Mouse (Mus musculus): ENCODE data around the gene Zbtb37. TPM values are rescaled to one million over a fixed set of nuclear protein-coding genes. Genes with fewer than 3 reads are reported as not detected.

Zbtb37 gene
- polyA plus RNA-seq, 1 experiment = not detected

DNA sequence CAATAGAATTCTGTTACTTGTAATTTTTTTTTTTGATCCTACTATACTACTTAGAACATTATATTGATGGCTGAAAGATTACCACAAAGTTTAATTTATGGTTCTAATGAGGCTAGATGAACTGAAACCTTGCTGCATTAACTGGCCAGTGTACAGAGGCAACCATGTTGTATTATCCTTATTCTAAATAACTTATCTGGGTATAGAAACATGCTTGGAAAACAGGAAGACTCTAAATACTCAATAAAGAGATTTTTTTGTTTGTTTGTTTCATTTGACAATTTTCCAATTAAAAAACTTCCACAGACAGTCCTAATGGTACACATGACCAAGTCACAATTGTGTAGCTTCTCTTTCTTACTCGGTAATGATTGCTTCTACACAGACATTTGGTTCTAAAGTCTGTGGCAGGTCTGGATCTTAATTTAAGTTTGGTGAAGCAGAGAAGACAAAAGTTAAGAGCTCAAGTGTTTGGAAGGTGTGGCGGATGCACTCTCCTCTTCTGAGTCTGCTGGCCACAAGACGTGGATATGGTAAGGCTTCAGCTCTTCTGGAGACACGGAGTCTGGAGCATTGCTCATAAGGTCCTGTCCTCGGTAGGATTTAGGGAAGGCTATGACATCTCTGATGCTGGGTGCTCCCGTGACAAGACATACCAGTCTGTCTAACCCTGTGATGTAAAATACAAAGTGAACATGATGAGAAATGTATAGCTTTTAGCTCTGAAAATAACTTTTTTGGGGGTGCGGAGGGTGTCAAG is 6.8 kb upstream of the Zbtb37 start:
- Histone ChIP-seq H3K27me3 (ENCODE audit: control insufficient read depth) (no peaks in the 10 kb centered on the region), H3K4me3 (replicated peaks) (no peak overlapping the region), H3K9me3 (ENCODE audit: control insufficient read depth, low read length) (no peaks in the 10 kb centered on the region), H3K4me1 (ENCODE audit: control insufficient read depth) (peaks cover 30% of the 10 kb centered on the region), H3K36me3 (ENCODE audit: control insufficient read depth) (peaks cover 96% of the 10 kb centered on the region)
- TF ChIP-seq GATA1 (IDR thresholded peaks at IDR 0.05; ENCODE audit: low read length) (no peak), TAL1 (IDR thresholded peaks at IDR 0.05; ENCODE audit: low read length) (no peak)

- H3K36me3 ChIP-seq (ENCODE audit: control insufficient read depth) = peaks cover 96% of the 10 kb centered on the region
- no peaks in the 10 kb centered on the region for H3K9me3 ChIP-seq (ENCODE audit: control insufficient read depth, low read length)
- H3K27me3 ChIP-seq (ENCODE audit: control insufficient read depth) = no peaks in the 10 kb centered on the region
- H3K4me3 ChIP-seq (replicated peaks) = no peak overlapping the region
- TF ChIP-seq GATA1 (IDR thresholded peaks at IDR 0.05; ENCODE audit: low read length) = no peak
- TF ChIP-seq TAL1 (IDR thresholded peaks at IDR 0.05; ENCODE audit: low read length) = no peak
- H3K4me1 ChIP-seq (ENCODE audit: control insufficient read depth) = peaks cover 35% of the 10 kb centered on the region
Observed at GRCm38 (mm10) chr1:161040855-161041254, 6.2 kb upstream of the Zbtb37 start.

- TF ChIP-seq GATA1 (IDR thresholded peaks at IDR 0.05; ENCODE audit: low read length) (no peak), TAL1 (IDR thresholded peaks at IDR 0.05; ENCODE audit: low read length) (no peak)
- H3K36me3 ChIP-seq (ENCODE audit: control insufficient read depth) = peaks cover 96% of the 10 kb centered on the region
Observed at GRCm38 (mm10) chr1:161040426-161040770, 5.7 kb upstream of the Zbtb37 start.

GRCm38 (mm10) chr1:161039741-161040425 is 5.2 kb upstream of the Zbtb37 start:
- no peak for TF ChIP-seq TAL1 (IDR thresholded peaks at IDR 0.05; ENCODE audit: low read length)
- no peak for TF ChIP-seq GATA1 (IDR thresholded peaks at IDR 0.05; ENCODE audit: low read length)

More at GRCm38 (mm10) chr1:161040426-161040770, 5.7 kb upstream of the Zbtb37 start:
- Histone ChIP-seq H3K4me3 (replicated peaks) (no peak overlapping the region), H3K4me1 (ENCODE audit: control insufficient read depth) (peaks cover 38% of the 10 kb centered on the region), H3K27me3 (ENCODE audit: control insufficient read depth) (no peaks in the 10 kb centered on the region), H3K9me3 (ENCODE audit: control insufficient read depth, low read length) (no peaks in the 10 kb centered on the region)

DNA sequence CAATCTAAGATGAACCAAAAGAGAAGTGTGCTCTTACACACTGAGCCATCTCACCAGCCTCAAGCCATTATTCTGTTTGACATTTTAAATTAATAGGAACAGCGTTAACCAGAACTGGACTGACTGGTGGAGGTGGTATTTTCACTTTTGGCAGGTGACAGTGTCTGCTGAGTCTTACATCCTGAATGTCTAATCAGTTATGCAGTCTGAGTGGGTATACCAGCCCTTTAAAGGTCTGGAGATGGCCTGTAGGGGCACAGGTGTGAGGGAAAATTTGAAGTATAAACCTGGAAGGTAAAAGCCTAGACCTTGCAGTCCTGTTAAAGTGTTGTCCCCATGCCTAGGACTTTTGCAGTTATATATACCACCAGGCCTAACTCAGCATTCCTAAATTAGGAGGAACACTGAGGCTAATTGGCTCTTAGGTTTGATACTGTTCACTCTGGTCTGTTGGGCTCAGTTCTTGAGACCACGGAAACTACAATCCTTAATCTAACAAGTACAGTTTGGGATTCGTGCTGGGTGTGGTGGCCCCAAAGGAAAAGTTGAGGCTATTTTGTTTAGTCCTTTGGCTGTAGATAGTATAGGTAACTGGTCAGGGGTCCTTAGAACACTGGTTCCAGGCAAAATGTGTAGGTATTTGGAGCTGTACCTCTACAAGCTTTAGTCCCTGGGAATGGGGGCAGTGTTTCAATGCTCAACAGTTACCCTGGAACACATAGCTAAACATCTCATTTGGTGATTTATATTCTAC is 4.5 kb upstream of the Zbtb37 start:
- Histone ChIP-seq H3K4me1 (ENCODE audit: control insufficient read depth) (peaks cover 46% of the 10 kb centered on the region), H3K27me3 (ENCODE audit: control insufficient read depth) (no peaks in the 10 kb centered on the region), H3K9me3 (ENCODE audit: control insufficient read depth, low read length) (no peaks in the 10 kb centered on the region), H3K4me3 (replicated peaks) (no peak overlapping the region), H3K36me3 (ENCODE audit: control insufficient read depth) (peaks cover 88% of the 10 kb centered on the region)
- TF ChIP-seq GATA1 (IDR thresholded peaks at IDR 0.05; ENCODE audit: low read length) (no peak), TAL1 (IDR thresholded peaks at IDR 0.05; ENCODE audit: low read length) (no peak)

More at GRCm38 (mm10) chr1:161039741-161040425, 5.2 kb upstream of the Zbtb37 start:
- Histone ChIP-seq H3K9me3 (ENCODE audit: control insufficient read depth, low read length) (no peaks in the 10 kb centered on the region), H3K4me3 (replicated peaks) (no peak overlapping the region), H3K4me1 (ENCODE audit: control insufficient read depth) (peaks cover 41% of the 10 kb centered on the region), H3K36me3 (ENCODE audit: control insufficient read depth) (peaks cover 94% of the 10 kb centered on the region), H3K27me3 (ENCODE audit: control insufficient read depth) (no peaks in the 10 kb centered on the region)

DNA sequence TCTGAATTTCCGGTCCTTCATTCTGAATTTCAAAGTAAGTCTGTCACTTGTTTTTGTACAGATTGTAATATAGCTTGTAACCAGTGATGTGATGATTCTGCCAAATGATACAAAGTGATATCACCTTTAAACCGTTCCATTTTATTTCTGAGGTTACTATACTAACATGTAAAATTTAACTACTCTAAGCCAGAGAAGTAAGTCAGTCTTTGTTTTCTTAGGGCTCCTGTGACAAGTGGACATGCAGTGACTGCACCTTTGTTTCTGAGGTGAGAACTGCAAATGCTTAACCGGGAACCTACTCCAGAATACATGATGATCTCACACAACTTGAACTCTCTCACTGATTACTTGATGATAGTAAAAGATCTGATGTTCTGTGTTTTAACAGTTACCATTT is 3.4 kb upstream of the Zbtb37 start:
- peaks cover 77% of the 10 kb centered on the region for H3K36me3 ChIP-seq (ENCODE audit: control insufficient read depth)
- TF ChIP-seq GATA1 (IDR thresholded peaks at IDR 0.05; ENCODE audit: low read length) = no peak
- TF ChIP-seq TAL1 (IDR thresholded peaks at IDR 0.05; ENCODE audit: low read length) = no peak
- no peaks in the 10 kb centered on the region for H3K27me3 ChIP-seq (ENCODE audit: control insufficient read depth)
- no peaks in the 10 kb centered on the region for H3K9me3 ChIP-seq (ENCODE audit: control insufficient read depth, low read length)
- H3K4me1 ChIP-seq (ENCODE audit: control insufficient read depth) = peaks cover 57% of the 10 kb centered on the region
- H3K4me3 ChIP-seq (replicated peaks) = peak overlapping the region; percentile 97

DNA sequence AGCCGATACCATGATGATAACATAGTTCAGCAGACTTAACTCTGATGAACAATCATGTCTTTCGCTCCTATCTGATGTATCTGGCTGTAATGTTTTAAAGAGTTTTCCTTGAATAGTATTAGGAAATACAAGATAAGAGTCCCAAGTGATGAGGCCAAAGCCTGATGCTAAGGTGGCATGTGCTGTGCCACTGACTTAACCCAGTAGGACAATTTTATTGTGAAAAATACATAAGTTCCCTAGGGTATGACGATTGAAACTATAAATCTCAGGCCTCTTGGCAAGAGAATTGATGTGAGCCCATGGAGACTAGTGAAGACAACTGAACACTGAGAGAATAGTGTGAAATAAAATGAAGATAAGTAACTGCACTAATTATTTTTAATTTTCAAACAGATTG is 3.0 kb upstream of the Zbtb37 start:
- peaks cover 74% of the 10 kb centered on the region for H3K36me3 ChIP-seq (ENCODE audit: control insufficient read depth)
- H3K9me3 ChIP-seq (ENCODE audit: control insufficient read depth, low read length) = no peaks in the 10 kb centered on the region
- TF ChIP-seq TAL1 (IDR thresholded peaks at IDR 0.05; ENCODE audit: low read length) = no peak
- no peak for TF ChIP-seq GATA1 (IDR thresholded peaks at IDR 0.05; ENCODE audit: low read length)
- peaks cover 60% of the 10 kb centered on the region for H3K4me1 ChIP-seq (ENCODE audit: control insufficient read depth)
- no peaks in the 10 kb centered on the region for H3K27me3 ChIP-seq (ENCODE audit: control insufficient read depth)
- H3K4me3 ChIP-seq (replicated peaks) = peak overlapping the region; percentile 97

DNA sequence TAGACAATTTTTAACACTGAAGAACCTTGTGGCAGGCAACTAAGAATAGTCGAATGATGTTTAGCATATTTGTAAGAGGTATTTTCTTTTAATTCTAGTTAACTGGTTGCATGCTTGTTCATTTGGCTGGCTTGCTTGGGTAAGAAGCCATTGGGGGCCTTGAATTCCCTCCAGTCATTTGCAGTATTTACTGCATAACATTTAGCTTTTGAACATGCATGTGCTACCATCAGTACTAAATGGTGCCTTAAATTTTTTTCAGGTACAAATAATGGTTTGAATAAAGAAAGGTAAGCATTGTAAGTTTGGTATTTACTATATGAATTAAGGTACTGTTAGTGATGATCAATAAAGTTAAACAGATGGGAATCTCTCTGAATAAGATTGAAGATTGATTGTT is 2.4 kb upstream of the Zbtb37 start:
- peaks cover 74% of the 10 kb centered on the region for H3K36me3 ChIP-seq (ENCODE audit: control insufficient read depth)
- H3K27me3 ChIP-seq (ENCODE audit: control insufficient read depth) = no peaks in the 10 kb centered on the region
- peak overlapping the region; percentile 97 for H3K4me3 ChIP-seq (replicated peaks)
- TF ChIP-seq GATA1 (IDR thresholded peaks at IDR 0.05; ENCODE audit: low read length) (no peak), TAL1 (IDR thresholded peaks at IDR 0.05; ENCODE audit: low read length) (no peak)
- H3K9me3 ChIP-seq (ENCODE audit: control insufficient read depth, low read length) = no peaks in the 10 kb centered on the region
- peaks cover 66% of the 10 kb centered on the region for H3K4me1 ChIP-seq (ENCODE audit: control insufficient read depth)

- Histone ChIP-seq H3K4me3 (replicated peaks) (peak overlapping the region; percentile 97), H3K36me3 (ENCODE audit: control insufficient read depth) (peaks cover 74% of the 10 kb centered on the region), H3K27me3 (ENCODE audit: control insufficient read depth) (no peaks in the 10 kb centered on the region), H3K9me3 (ENCODE audit: control insufficient read depth, low read length) (no peaks in the 10 kb centered on the region), H3K4me1 (ENCODE audit: control insufficient read depth) (peaks cover 71% of the 10 kb centered on the region)
- TF ChIP-seq TAL1 (IDR thresholded peaks at IDR 0.05; ENCODE audit: low read length) = no peak
Observed at GRCm38 (mm10) chr1:161036411-161036841, 1.8 kb upstream of the Zbtb37 start.
